Mouse (Mus musculus) CD4-positive, CD25-positive, alpha-beta regulatory T cell, adult 2 months (primary cell): Measurements from ENCODE around the gene Mknk2.

Experiments
- DNase-seq: peaks from one replicate; pipeline ENCODE4 v3.0.0-alpha.2; 2012; ENCODE audit warnings: low read depth, low spot score

The Mknk2 gene

GRCm38 (mm10) chr10:80670531-80670930, 7.4 kb downstream of the Mknk2 start:
- DNase-seq, result no peak

- DNase-seq, result no peak
Measured at GRCm38 (mm10) chr10:80669737-80670485, 8.0 kb downstream of the Mknk2 start.

- no peak for DNase-seq
Measured at GRCm38 (mm10) chr10:80669018-80669417, 8.9 kb downstream of the Mknk2 start.

GRCm38 (mm10) chr10:80668614-80669013, 9.3 kb downstream of the Mknk2 start:
- DNase-seq, result peak; percentile 40

GRCm38 (mm10) chr10:80666837-80667412, 11.0 kb downstream of the Mknk2 start:
- DNase-seq, result no peak

GRCm38 (mm10) chr10:80665981-80666733, 11.8 kb downstream of the Mknk2 start:
- DNase-seq, result peak; percentile 34

- no peak for DNase-seq
Measured at GRCm38 (mm10) chr10:80665459-80665858, 12.5 kb downstream of the Mknk2 start.

GRCm38 (mm10) chr10:80665016-80665380, 12.9 kb downstream of the Mknk2 start:
- DNase-seq, result peak; percentile 70

GRCm38 (mm10) chr10:80664197-80665015, 13.5 kb downstream of the Mknk2 start:
- DNase-seq, result peak; percentile 52

GRCm38 (mm10) chr10:80663485-80664196, 14.3 kb downstream of the Mknk2 start:
- DNase-seq, result peak; percentile 51

- DNase-seq, result peak; percentile 87
Measured at GRCm38 (mm10) chr10:80661149-80661548, 16.8 kb downstream of the Mknk2 start.

- peak; percentile 85 for DNase-seq
Measured at GRCm38 (mm10) chr10:80659213-80659612, 18.7 kb downstream of the Mknk2 start.

- DNase-seq, result peak; percentile 78
Measured at GRCm38 (mm10) chr10:80658841-80659202, 19.1 kb downstream of the Mknk2 start.

- peak; percentile 78 for DNase-seq
Measured at GRCm38 (mm10) chr10:80658194-80658840, 19.6 kb downstream of the Mknk2 start.

GRCm38 (mm10) chr10:80656863-80657623, 20.9 kb downstream of the Mknk2 start, which contains the start of gene Btbd2:
Gene Btbd2, minus strand, starts transcription at chr10:80657071.
- peak; percentile 51 for DNase-seq

- DNase-seq, result peak; percentile 97
Measured at GRCm38 (mm10) chr10:80656130-80656862, 21.6 kb downstream of the Mknk2 start.

- no peak for DNase-seq
Measured at GRCm38 (mm10) chr10:80655406-80656129, 22.3 kb downstream of the Mknk2 start.

GRCm38 (mm10) chr10:80654866-80655265, 23.0 kb downstream of the Mknk2 start:
- no peak for DNase-seq
